Mouse (Mus musculus) spleen, adult 2 months (tissue): ENCODE measurements around the gene Ndc1.

ENCODE experiments used
- CTCF ChIP-seq: fragments of 200-500 bp; IDR thresholded peaks from 2 replicates; pipeline ENCODE4 v1.5.1; 2011; ENCODE audit warnings: mild to moderate bottlenecking, inconsistent platforms; ENCODE audit not compliant: insufficient read depth, insufficient read length, insufficient replicate concordance; ENCODE audit errors: extremely low read depth
- POLR2A ChIP-seq: fragments of 200-500 bp; IDR thresholded peaks from 2 replicates; pipeline ENCODE4 v1.6.1; 2011; ENCODE audit warnings: low read depth, low read length, inconsistent platforms

- peak; percentile 62; the same call in 1 of the 2 replicates for TF ChIP-seq CTCF
- TF ChIP-seq POLR2A: no peak
Measured at GRCm38 (mm10) chr4:107453141-107453984, 85.8 kb downstream of the Ndc1 start.
